ENCODE assay signal across 22 mouse cellular contexts in genomic region chr13:71653939-71654467, GRCm38 (mm10).
A peak's percentile ranks its signal among the peaks of the same experiment; 100 is the strongest.
DNase-seq lines count a peak whose midpoint lies in the region; ATAC-seq and TF ChIP-seq lines count a peak whose summit lies in the region.
"Had no signal": no experiment of that assay in that cellular context is flagged by ENCODE, and none has a peak within 500 bp of the region (broad histone marks: within the 10 kb centered on the region; RNA-seq: fewer than 3 reads in every experiment).

No protein-coding gene starts in this region.

- peak; percentile 3 for DNase-seq in embryonic facial prominence, embryonic 11.5 days (ENCODE audit: low spot score)
- DNase-seq in embryonic facial prominence, embryonic 10.5 days (ENCODE audit: low spot score): no peak
- peak; percentile 28 for DNase-seq in midbrain, postnatal 0 days (ENCODE audit: low spot score)
- DNase-seq in midbrain, embryonic 10.5 days (ENCODE audit: low spot score): no peak
- peak; percentile 49 for DNase-seq in hindbrain, embryonic 14.5 days (ENCODE audit: low spot score)
- DNase-seq in lung, postnatal 4 days: no peak
- DNase-seq in left cerebral cortex, postnatal 10 days (ENCODE audit: extremely low spot score in 1 of 2, low spot score in 2 of 2): no peak
- DNase-seq: adrenal gland, postnatal 10 days; cerebellum, adult 11 months; cerebellum, postnatal 10 days; gastrocnemius, postnatal 14 days; heart, adult 2 months; heart, postnatal 4 days; layer of hippocampus, postnatal 36 days; liver, postnatal 0 days; lung, postnatal 10 days; right cerebral cortex, postnatal 4 days had no signal

- no peaks in the 10 kb centered on the region for H3K36me3 ChIP-seq in embryonic facial prominence, embryonic 11.5 days (replicated peaks; ENCODE audit: control insufficient read depth, insufficient read depth, low read depth, low read length)
- no peaks in the 10 kb centered on the region for H3K36me3 ChIP-seq in embryonic facial prominence, embryonic 10.5 days (replicated peaks)
- no peaks in the 10 kb centered on the region for H3K36me3 ChIP-seq in midbrain, postnatal 0 days (ENCODE audit: insufficient read depth, low read length)
- no peaks in the 10 kb centered on the region for H3K36me3 ChIP-seq in midbrain, embryonic 10.5 days
- no peaks in the 10 kb centered on the region for H3K36me3 ChIP-seq in hindbrain, embryonic 14.5 days (replicated peaks; ENCODE audit: control insufficient read depth, insufficient read depth)
- H3K36me3 ChIP-seq: G1E had no signal

- no peak overlapping the region for H3K4me2 ChIP-seq in embryonic facial prominence, embryonic 11.5 days (ENCODE audit: low read depth, low read length)
- H3K4me2 ChIP-seq in midbrain, postnatal 0 days (ENCODE audit: low read depth, low read length, poor library complexity, severe bottlenecking): no peak overlapping the region
- no peak overlapping the region for H3K4me2 ChIP-seq in hindbrain, embryonic 14.5 days (replicated peaks)

- H3K4me1 ChIP-seq in embryonic facial prominence, embryonic 11.5 days (ENCODE audit: control insufficient read depth, insufficient read depth, low read length): no peaks in the 10 kb centered on the region; the same call in 1 of the 2 replicates
- peaks cover 14% of the 10 kb centered on the region for H3K4me1 ChIP-seq in embryonic facial prominence, embryonic 10.5 days
- H3K4me1 ChIP-seq in midbrain, postnatal 0 days (ENCODE audit: insufficient read depth, low read length): no peaks in the 10 kb centered on the region
- peaks cover 20% of the 10 kb centered on the region for H3K4me1 ChIP-seq in midbrain, embryonic 10.5 days
- H3K4me1 ChIP-seq in hindbrain, embryonic 14.5 days (replicated peaks; ENCODE audit: control insufficient read depth, insufficient read depth, low read length): peaks cover 9% of the 10 kb centered on the region

- no peaks in the 10 kb centered on the region for H3K9me3 ChIP-seq in embryonic facial prominence, embryonic 11.5 days (replicated peaks; ENCODE audit: control insufficient read depth, low read length)
- no peaks in the 10 kb centered on the region for H3K9me3 ChIP-seq in embryonic facial prominence, embryonic 10.5 days
- no peaks in the 10 kb centered on the region for H3K9me3 ChIP-seq in midbrain, postnatal 0 days (ENCODE audit: low read length)
- no peaks in the 10 kb centered on the region for H3K9me3 ChIP-seq in midbrain, embryonic 10.5 days (replicated peaks)
- H3K9me3 ChIP-seq in hindbrain, embryonic 14.5 days (ENCODE audit: control insufficient read depth, low read length): no peaks in the 10 kb centered on the region

- TF ChIP-seq CTCF in midbrain, postnatal 0 days (IDR thresholded peaks at IDR 0.05): no peak

- intact Hi-C loops in left cerebral cortex, postnatal 10 days (cut with DNase I): no loop called here

- H3K4me3 ChIP-seq in embryonic facial prominence, embryonic 11.5 days (ENCODE audit: low read depth, low read length): no peak overlapping the region
- H3K4me3 ChIP-seq in embryonic facial prominence, embryonic 10.5 days: no peak overlapping the region
- H3K4me3 ChIP-seq in midbrain, postnatal 0 days (ENCODE audit: low read depth, low read length): no peak overlapping the region
- H3K4me3 ChIP-seq in midbrain, embryonic 10.5 days: no peak overlapping the region
- H3K4me3 ChIP-seq in hindbrain, embryonic 14.5 days (replicated peaks; ENCODE audit: low read length): no peak overlapping the region
- H3K4me3 ChIP-seq: heart, adult 2 months had no signal

- no peak for ATAC-seq in embryonic facial prominence, embryonic 11.5 days (replicated peaks; ENCODE audit: insufficient number of reproducible peaks, low FRiP score, low TSS enrichment, low read depth)
- ATAC-seq in midbrain, postnatal 0 days (ENCODE audit: low FRiP score): no peak
- peak; percentile 68; the same call in 1 of the 2 replicates for ATAC-seq in hindbrain, embryonic 14.5 days (ENCODE audit: low FRiP score)
- ATAC-seq: activated CD4-positive, CD25-positive, alpha-beta regulatory T cell, adult 4 months; CD4-positive, CD25-positive, alpha-beta regulatory T cell, adult 4 months; intestine, postnatal 0 days; liver, postnatal 0 days had no signal

- H3K27me3 ChIP-seq in embryonic facial prominence, embryonic 11.5 days (ENCODE audit: control insufficient read depth, insufficient read depth, low read length): no peaks in the 10 kb centered on the region
- no peaks in the 10 kb centered on the region for H3K27me3 ChIP-seq in embryonic facial prominence, embryonic 10.5 days (replicated peaks; ENCODE audit: low read depth, poor library complexity, severe bottlenecking)
- H3K27me3 ChIP-seq in midbrain, postnatal 0 days (ENCODE audit: insufficient read depth, low read length): no peaks in the 10 kb centered on the region
- H3K27me3 ChIP-seq in midbrain, embryonic 10.5 days (ENCODE audit: low read depth, poor library complexity, severe bottlenecking): no peaks in the 10 kb centered on the region
- no peaks in the 10 kb centered on the region; the same call in 1 of the 2 replicates for H3K27me3 ChIP-seq in hindbrain, embryonic 14.5 days (ENCODE audit: control insufficient read depth, insufficient read depth, low read length)

- no peak overlapping the region for H3K9ac ChIP-seq in embryonic facial prominence, embryonic 11.5 days (replicated peaks; ENCODE audit: low read length)
- no peak overlapping the region for H3K9ac ChIP-seq in midbrain, postnatal 0 days (replicated peaks; ENCODE audit: low read length, poor library complexity, severe bottlenecking)
- no peak overlapping the region for H3K9ac ChIP-seq in hindbrain, embryonic 14.5 days
- H3K9ac ChIP-seq: liver, postnatal 0 days had no signal

- 69% methylated on average over 6 of the region's 6 CpGs for WGBS in embryonic facial prominence, embryonic 11.5 days
- 74% methylated on average over 6 of the region's 6 CpGs for WGBS in embryonic facial prominence, embryonic 10.5 days
- 59% methylated on average over 6 of the region's 6 CpGs for WGBS in midbrain, postnatal 0 days
- WGBS in midbrain, embryonic 10.5 days: 84% methylated on average over 6 of the region's 6 CpGs
- 28% methylated on average over 6 of the region's 6 CpGs for WGBS in hindbrain, embryonic 14.5 days

- no peak overlapping the region for H3K27ac ChIP-seq in embryonic facial prominence, embryonic 11.5 days (replicated peaks; ENCODE audit: low read depth, low read length)
- H3K27ac ChIP-seq in embryonic facial prominence, embryonic 10.5 days (replicated peaks): no peak overlapping the region
- no peak overlapping the region for H3K27ac ChIP-seq in midbrain, postnatal 0 days (ENCODE audit: low read depth, low read length)
- H3K27ac ChIP-seq in midbrain, embryonic 10.5 days (replicated peaks): no peak overlapping the region
- H3K27ac ChIP-seq in hindbrain, embryonic 14.5 days: peak overlapping the region; percentile 32; the same call in 1 of the 2 replicates
- H3K27ac ChIP-seq: heart, adult 2 months; stomach, postnatal 0 days had no signal

Comparison
In these comparisons a context has a peak if more than half of its experiments do, and no peak if none do; other contexts are left out.
1. DNase-seq: peak in embryonic facial prominence, embryonic 11.5 days (single experiment), midbrain, postnatal 0 days (single experiment) and hindbrain, embryonic 14.5 days (single experiment); none in embryonic facial prominence, embryonic 10.5 days (single experiment), midbrain, embryonic 10.5 days (single experiment), lung, postnatal 4 days (0 of 2) and left cerebral cortex, postnatal 10 days (0 of 2).